Mouse (Mus musculus) mouse trophoblast stem cell (cell line): ENCODE measurements at regions not wholly inside any gene's neighbourhood (a gene's known extent, or its start where the extent isn't known, plus 50 kb on each side); places are given as distances from the start of the nearest gene placed in this dataset.
"Not testable (repeated sequence)": the region's sequence is repeated elsewhere in the genome, so short reads cannot be mapped to it uniquely, and the experiment has no call there.

Experiments
- in situ Hi-C, 2 experiments: fragments of 300-500 bp; cut with MseI, MboI; formaldehyde crosslinking; loops; 2 replicates in 1 of 2; 3 replicates in 1 of 2; pipeline ENCODE4 v1.15.1; 2025

DNA sequence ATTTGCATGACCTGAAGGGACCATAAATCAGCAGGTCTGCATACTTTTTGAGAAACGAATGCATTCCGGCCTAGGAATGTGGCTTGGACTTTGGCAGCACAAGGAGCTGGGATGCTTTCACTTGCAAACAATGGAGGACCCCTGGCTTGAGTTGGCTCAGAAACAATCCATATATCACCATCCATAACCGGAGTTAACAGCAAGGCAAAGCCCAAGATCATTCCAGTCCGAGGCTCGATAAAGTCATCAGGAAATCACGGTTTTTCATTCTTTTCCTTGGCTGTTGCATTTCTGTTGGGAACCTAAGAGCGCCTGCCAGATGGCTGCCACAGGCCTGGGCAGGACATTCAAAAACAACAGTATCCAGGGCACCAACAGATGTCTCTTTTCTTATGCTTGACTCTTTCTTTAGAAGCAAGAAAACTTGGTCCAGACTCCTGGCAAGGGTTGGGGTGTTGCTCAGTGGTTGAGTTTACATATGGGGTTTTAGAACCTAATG lies 198.5 kb downstream of the Fam43a start:
- in situ Hi-C loops = no loop called here

GRCm38 (mm10) chr16:30798536-30798935 lies 199.0 kb downstream of the Fam43a start:
- in situ Hi-C loops = no loop called here

GRCm38 (mm10) chr16:30799699-30800483 lies 200.4 kb downstream of the Fam43a start:
- in situ Hi-C loops = no loop called here

DNA sequence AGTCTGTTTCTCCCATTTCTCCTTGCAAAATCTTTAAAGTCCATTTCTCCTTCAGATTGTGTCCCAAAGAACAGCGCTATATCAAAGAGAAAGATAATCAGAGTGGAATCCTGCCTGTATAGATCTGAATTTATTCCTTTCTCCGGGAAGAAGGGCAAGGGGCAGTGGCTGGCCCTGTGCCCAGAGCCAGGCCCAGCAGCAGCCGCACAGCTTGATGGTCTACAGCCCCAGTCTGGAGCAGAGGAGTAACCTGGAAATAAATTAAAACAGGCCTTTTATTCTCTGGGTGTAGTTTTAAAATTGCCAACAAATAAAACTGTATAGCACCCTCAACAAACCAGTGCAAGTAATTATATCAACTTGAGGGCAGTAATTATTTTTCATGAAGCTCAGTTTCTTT lies 204.5 kb downstream of the Fam43a start:
- in situ Hi-C loops = no loop called here

DNA sequence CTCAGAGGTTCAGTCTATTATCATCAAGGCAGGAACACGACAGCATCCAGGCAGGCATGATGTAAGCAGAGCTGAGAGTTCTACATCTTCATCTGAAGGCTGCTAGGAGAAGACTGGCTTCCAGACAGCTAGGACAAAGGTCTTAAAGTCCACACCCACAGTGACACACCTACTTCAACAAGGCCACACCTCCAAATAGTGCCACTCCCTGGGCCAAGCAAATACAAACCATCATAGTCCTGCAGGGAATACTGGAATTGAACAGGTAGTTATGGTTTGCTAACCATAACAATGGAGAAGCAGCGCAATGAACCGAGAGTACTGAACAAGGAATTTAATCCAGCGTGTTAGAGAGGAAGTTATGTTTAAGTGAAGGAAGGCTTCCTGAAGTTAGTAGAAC lies 206.7 kb downstream of the Fam43a start:
- in situ Hi-C loops = not testable (repeated sequence)

DNA sequence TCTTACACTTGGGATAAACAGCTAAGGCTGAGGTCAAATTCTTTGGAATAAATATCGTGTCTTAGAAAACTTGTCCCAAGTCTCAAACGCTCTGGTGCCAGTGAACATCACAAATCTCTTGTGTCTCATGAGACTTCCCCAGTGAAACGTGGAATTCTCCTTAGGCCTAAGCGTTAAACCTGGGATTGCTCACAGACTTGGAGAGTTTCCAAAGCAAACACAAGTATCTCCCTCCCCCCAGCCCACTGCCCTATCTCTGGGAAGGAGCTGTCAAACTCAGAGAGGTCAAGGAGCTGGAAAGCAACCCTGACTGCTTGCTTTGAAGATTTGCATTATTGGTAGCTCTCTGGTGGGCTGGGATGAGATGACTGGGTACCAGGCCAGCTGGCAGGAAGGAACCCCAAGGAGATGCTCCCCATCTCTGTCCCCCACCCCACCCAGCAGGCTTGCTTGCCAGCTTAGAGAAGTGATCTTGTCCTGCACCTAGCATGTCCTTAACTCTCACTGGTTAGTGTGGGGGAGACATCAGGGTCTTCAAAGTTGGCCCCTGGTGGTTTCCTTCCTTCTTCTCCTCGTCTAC lies 219.1 kb downstream of the Fam43a start:
- in situ Hi-C loops = no loop called here

DNA sequence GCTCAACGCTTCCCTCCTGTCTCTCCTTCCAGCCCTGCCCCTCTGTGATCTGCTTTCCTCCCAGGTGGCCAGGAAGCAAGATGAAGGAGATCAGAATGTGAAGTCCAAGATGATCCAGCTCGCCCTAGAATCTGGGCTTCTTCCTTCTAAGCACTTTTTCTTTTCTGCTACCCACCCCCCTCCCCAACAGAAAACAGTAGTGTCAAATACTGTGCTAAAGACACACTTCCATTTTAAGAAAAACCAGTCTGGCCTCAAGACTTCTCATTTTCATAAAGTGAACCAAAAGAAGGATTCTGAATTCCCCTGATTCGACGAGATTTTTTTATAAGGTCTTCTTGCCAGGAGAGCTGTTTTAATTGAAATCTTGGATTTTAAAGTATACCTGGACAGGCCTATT lies 219.8 kb downstream of the Fam43a start:
- in situ Hi-C loops = no loop called here

DNA sequence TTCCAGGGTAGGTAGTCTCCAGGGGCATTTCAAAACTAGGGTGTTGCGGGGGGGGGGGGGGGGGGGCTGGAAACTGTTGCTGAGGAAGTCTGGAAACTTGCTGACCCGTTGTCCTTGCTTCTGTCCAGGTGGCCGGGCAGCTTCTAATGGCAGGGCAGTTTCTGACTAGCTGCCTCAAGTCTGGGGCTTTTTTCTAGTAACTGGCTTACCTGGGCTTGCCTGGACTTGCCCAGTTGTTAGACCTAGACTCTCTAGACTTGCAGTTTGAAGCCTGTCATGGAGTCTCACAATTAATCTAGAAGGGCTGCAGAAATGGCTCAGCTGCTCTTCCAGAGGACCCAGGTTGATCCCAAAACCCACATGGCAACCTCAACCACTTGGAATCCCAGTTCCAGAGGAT lies 220.7 kb downstream of the Fam43a start:
- in situ Hi-C loops = no loop called here

- in situ Hi-C loops = no loop called here
Observed at GRCm38 (mm10) chr16:30820761-30821160, 221.2 kb downstream of the Fam43a start.

DNA sequence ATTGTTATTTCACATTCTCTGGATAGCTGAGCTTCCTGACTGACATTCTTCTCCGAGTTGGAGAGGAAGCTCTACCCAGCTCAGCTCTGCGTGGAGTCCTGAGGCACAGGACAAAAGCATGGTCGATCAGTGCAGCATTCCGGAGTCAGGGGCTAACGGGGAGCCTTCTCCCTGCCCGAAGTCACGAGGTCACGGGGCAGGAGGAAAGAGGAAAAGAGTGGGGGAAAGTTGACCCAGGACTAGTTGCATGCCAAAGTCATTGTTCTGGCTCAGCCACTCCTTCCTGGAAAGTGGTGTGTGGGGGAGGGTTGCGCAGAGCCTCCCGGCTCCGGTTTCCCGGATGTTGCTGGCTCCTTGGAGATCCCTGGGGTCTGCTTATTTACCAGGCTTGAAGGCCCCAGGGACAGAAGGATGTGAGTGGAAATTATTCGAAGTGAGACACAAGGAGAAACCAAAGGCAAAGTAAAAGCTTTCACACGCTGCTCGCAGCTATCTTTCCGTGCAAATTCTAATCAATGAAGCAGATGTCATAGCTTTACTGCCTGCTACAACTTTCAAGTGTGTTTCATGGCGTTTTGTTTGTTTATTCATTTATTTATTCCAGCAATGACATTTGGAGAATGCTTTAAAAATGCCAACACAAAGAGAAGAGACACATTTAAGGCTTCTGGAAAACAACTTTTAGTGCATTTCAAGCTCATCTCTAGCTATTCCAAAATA lies 221.8 kb downstream of the Fam43a start:
- in situ Hi-C loops = no loop called here

- in situ Hi-C loops = no loop called here
Observed at GRCm38 (mm10) chr16:30821911-30822578, 222.5 kb downstream of the Fam43a start.

DNA sequence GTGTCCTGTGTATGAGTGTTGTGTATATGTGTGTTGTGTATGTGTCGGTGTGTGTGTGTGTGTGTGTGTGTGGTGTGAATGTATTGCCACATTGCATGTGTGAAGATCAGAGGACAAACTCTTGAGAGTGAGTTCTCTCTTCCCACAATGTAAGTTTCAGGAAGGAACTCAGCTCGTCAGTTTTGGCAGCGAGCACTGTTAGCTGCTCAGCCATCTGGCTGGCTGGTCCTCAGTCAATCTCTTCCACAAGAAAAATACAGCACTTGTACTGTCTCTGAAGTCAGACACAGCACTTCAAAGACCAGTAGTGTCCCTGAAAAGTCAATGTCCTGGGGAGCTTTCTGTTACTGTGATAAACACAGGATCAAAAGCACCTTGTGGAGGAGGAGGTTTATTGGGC lies 226.6 kb downstream of the Fam43a start:
- in situ Hi-C loops = no loop called here

GRCm38 (mm10) chr16:30827901-30828608 lies 228.5 kb downstream of the Fam43a start:
- in situ Hi-C loops = no loop called here

- in situ Hi-C loops = no loop called here
Observed at GRCm38 (mm10) chr16:30834561-30834960, 235.0 kb downstream of the Fam43a start.

GRCm38 (mm10) chr16:30835678-30836077 lies 236.2 kb downstream of the Fam43a start:
- in situ Hi-C loops = no loop called here

GRCm38 (mm10) chr16:30842831-30843230 lies 238.4 kb downstream of the Xxylt1 start:
- in situ Hi-C loops = no loop called here

GRCm38 (mm10) chr16:30852595-30852994 lies 228.6 kb downstream of the Xxylt1 start:
- in situ Hi-C loops = no loop called here

DNA sequence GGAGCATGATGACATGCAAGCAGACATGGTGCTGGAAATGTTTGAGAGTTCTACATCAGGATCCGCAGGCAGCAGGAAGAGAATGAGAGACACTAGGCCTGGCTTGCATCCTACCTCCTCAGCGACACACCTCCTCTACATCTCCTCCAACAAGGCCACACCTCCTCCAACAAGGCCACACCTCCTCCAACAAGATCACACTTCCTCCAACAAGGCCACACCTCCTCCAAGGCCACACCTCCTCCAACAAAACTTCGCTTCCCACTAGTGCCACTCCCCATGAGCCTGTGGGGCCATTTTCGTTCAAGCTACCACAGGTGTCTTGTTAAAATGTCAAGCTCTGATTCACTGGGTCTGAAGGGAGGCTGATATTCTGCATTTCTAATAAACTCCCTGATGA lies 226.5 kb downstream of the Xxylt1 start:
- in situ Hi-C loops = no loop called here

- in situ Hi-C loops = no loop called here
Observed at GRCm38 (mm10) chr16:30857656-30858055, 223.6 kb downstream of the Xxylt1 start.

DNA sequence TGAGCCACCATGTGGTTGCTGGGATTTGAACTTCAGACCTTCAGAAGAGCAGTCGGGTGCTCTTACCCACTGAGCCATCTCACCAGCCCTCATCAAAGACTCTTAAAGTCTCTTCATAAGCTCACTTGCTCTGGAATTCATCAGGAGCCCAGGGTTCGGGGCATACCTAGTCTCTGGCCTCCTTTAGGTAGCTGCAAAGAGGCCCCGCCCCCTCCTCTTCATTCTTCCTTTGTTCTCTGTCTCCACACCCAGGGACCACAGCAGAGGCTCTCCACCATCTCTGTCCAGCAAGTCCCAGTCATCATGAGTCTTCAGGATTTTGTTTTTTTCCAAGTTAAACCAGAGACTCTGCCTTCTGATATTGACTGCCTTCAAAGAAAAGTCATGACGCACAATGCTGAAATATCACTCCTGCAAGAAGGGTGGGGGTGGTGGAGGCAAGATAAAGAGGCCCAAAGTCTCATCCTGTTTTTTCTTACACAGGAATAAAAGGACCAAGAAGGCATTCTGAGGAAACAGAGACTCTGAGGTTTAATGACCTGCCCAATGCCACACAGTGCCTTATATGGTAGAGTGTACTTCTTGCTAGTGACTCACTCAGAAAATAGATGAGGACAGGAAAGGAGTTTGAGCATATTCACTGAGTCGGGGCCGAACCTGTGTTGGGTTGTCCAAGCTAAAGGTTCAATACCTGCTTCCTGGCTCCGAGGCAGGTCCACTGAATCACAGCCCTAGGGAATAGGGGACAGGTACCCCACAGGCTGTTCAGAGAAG lies 211.9 kb downstream of the Xxylt1 start:
- in situ Hi-C loops = no loop called here

GRCm38 (mm10) chr16:30870110-30870509 lies 211.1 kb downstream of the Xxylt1 start:
- in situ Hi-C loops = loop anchor here in 1 of 2 experiments (10.0 kb wide), 1 partner anchor 275 kb away; the partner anchor contains the start of gene Fam43a
